Mouse (Mus musculus) erythroblast, embryonic 14.5 days (primary cell): ENCODE measurements around the gene Impad1. TPM values are rescaled to one million over a fixed set of nuclear protein-coding genes. Genes with fewer than 3 reads are reported as not detected.

Source experiments
- H3K27me3 ChIP-seq: 2 replicates; pipeline ENCODE4 v1.6.1; 2012; ENCODE audit warnings: inconsistent platforms; ENCODE audit not compliant: control insufficient read depth
- H3K36me3 ChIP-seq: 2 replicates; pipeline ENCODE4 v1.6.1; 2012; ENCODE audit warnings: mild to moderate bottlenecking, inconsistent platforms; ENCODE audit not compliant: control insufficient read depth
- H3K4me1 ChIP-seq: 2 replicates; pipeline ENCODE4 v1.6.1; 2012; ENCODE audit warnings: inconsistent platforms; ENCODE audit not compliant: control insufficient read depth
- H3K4me3 ChIP-seq: replicated peaks from 2 replicates; pipeline ENCODE3; 2012; ENCODE audit warnings: moderate library complexity, mild to moderate bottlenecking, inconsistent platforms
- H3K9me3 ChIP-seq: 2 replicates; pipeline ENCODE4 v1.6.1; 2012; ENCODE audit warnings: low read length, inconsistent platforms, mixed read lengths; ENCODE audit not compliant: control insufficient read depth
- GATA1 ChIP-seq: IDR thresholded peaks from 2 replicates; pipeline ENCODE4 v1.6.1; 2012; ENCODE audit warnings: low read length, inconsistent platforms, mixed read lengths
- TAL1 ChIP-seq: IDR thresholded peaks from 3 replicates; pipeline ENCODE4 v1.6.1; 2012; ENCODE audit warnings: low read length, inconsistent platforms, mixed read lengths
- polyA plus RNA-seq: library from polyadenylated mRNA; stranded (reverse); fragments of >175 nt; gene quantifications from 2 replicates; pipeline ENCODE4 v1.2.3, GENCODE M21; 2012

Gene Impad1
- polyA plus RNA-seq, 1 experiment, result 0.18 TPM

DNA sequence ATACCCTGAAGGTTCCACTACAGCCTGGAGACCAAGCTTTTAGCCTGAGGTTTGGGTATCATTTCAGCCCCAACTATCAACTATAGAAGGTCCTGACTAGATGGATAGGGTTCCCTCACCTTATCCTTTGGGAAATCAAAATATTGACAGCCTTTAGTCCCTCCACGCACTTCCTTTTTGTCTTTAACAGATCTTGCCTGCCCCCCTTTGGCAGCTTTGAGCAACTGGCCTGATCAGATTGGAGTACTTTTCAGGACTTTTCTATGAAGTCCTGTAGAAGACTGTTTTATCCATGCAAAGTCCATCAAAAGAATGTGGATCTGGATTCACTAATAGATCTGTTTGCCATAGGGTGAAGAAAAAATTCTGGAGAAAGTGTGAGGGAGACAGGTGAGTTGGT lies 71.1 kb downstream of the Impad1 start:
- no peak for TF ChIP-seq TAL1
- no peak for TF ChIP-seq GATA1
- Histone ChIP-seq H3K4me1 (no peaks in the 10 kb centered on the region), H3K4me3 (no peak overlapping the region), H3K27me3 (no peaks in the 10 kb centered on the region), H3K36me3 (no peaks in the 10 kb centered on the region), H3K9me3 (no peaks in the 10 kb centered on the region)

DNA sequence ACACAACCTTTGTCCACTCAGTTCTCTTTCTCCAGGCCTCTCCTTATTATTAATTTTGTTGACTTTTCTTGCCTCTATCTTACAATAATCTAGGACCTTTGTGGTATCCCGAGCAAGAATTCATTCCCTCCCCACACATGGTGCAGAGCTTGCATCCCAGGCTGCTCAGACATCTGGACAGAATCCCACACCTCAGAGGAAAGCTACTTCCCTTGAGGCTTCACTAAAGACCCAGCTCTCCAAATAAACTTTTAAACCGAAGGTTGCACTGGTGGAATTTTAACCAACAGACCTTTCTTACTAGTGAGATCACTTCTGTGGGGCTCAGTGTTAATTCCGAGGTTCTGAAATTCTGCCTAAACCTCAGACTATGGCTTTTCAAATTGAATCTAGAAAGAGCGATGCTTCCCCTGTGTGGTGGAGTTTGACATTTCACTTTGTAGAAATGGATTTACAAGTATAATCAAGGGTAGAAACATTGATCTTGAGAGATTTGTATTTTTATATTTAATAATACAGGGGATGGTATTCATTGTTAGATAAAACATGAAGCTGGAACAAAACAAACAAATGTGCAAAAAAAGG lies 75.3 kb downstream of the Impad1 start:
- no peaks in the 10 kb centered on the region for H3K36me3 ChIP-seq
- H3K27me3 ChIP-seq, result no peaks in the 10 kb centered on the region
- TF ChIP-seq GATA1 (no peak), TAL1 (no peak)
- no peaks in the 10 kb centered on the region for H3K9me3 ChIP-seq
- H3K4me3 ChIP-seq, result no peak overlapping the region
- no peaks in the 10 kb centered on the region for H3K4me1 ChIP-seq
